Mouse (Mus musculus) hindbrain, embryonic 15.5 days (tissue): ENCODE measurements at regions not wholly inside any gene's neighbourhood (a gene's known extent, or its start where the extent isn't known, plus 50 kb on each side); places are given as distances from the start of the nearest gene placed in this dataset.

Experiments
- ATAC-seq: fragments of 200-750 bp; cut with Nextera tagmentation; 2 replicates; pipeline ENCODE4 v1.8.0; 2017; ENCODE audit warnings: low read depth, moderate number of reproducible peaks, moderate TSS enrichment; ENCODE audit not compliant: low FRiP score
- H3K27ac ChIP-seq: fragments of 300-500 bp; sonication (generic); replicated peaks from 2 replicates; pipeline ENCODE4 v1.5.1; 2015; ENCODE audit warnings: mild to moderate bottlenecking, inconsistent platforms
- H3K27me3 ChIP-seq: fragments of 300-500 bp; sonication (generic); 2 replicates; pipeline ENCODE4 v1.6.1; 2015; ENCODE audit warnings: control low read depth, inconsistent platforms
- H3K36me3 ChIP-seq: fragments of 300-500 bp; sonication (generic); 2 replicates; pipeline ENCODE4 v1.6.1; 2015; ENCODE audit warnings: control low read depth, inconsistent platforms
- H3K4me1 ChIP-seq: fragments of 300-500 bp; sonication (generic); replicated peaks from 2 replicates; pipeline ENCODE4 v1.6.1; 2015; ENCODE audit warnings: control low read depth, inconsistent platforms
- H3K4me2 ChIP-seq: fragments of 300-500 bp; sonication (generic); 2 replicates; pipeline ENCODE4 v1.6.1; 2015; ENCODE audit warnings: moderate library complexity, mild to moderate bottlenecking, inconsistent platforms
- H3K4me3 ChIP-seq: fragments of 300-500 bp; sonication (generic); 2 replicates; pipeline ENCODE4 v1.5.1; 2015; ENCODE audit warnings: mild to moderate bottlenecking, inconsistent platforms
- H3K9ac ChIP-seq: fragments of 300-500 bp; sonication (generic); 2 replicates; pipeline ENCODE4 v1.6.1; 2015; ENCODE audit warnings: inconsistent platforms
- H3K9me3 ChIP-seq: fragments of 300-500 bp; sonication (generic); 2 replicates; pipeline ENCODE4 v1.6.1; 2016; ENCODE audit warnings: control low read depth, inconsistent platforms
- WGBS: fragments of 180-500 bp; shearing (Covaris S2); methylation state at CpG from one replicate; pipeline ENCODE4 v1.1.7; 2015; 5-methylcytosine and 5-hydroxymethylcytosine counted together

DNA sequence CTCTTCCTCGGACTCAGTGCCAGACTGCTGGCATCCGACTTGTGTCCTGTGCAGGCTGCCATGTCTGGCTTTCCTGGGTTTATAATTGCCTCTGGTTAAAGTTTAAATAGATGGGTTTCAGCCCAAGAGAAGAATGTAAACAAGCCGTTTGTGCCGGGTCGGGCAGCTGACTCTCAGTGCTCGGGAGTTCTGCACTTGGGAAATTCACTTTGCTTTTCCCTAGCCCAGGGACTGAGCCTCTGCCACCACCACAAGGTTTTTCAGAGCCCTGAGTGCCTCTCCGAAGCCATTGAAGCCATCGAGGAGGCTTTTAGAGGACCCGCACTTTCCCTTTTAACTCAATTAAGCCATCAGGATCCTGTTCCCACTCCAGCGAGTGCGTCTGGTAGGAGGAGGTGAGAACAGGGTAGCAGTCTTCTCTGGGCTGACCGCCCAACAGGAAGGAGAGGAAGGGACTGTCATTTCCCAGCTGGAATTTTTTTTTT, 80.8 kb upstream of the Mkln1 start:
- no peak for ATAC-seq
- Histone ChIP-seq H3K27ac (no peak overlapping the region), H3K9me3 (no peaks in the 10 kb centered on the region), H3K9ac (no peak overlapping the region), H3K4me1 (peaks cover 9% of the 10 kb centered on the region; the same call in 1 of the 2 replicates), H3K4me3 (no peak overlapping the region), H3K4me2 (peak overlapping the region; percentile 33), H3K27me3 (no peaks in the 10 kb centered on the region), H3K36me3 (no peaks in the 10 kb centered on the region)
- 12% methylated on average over 12 of the region's 12 CpGs for WGBS

DNA sequence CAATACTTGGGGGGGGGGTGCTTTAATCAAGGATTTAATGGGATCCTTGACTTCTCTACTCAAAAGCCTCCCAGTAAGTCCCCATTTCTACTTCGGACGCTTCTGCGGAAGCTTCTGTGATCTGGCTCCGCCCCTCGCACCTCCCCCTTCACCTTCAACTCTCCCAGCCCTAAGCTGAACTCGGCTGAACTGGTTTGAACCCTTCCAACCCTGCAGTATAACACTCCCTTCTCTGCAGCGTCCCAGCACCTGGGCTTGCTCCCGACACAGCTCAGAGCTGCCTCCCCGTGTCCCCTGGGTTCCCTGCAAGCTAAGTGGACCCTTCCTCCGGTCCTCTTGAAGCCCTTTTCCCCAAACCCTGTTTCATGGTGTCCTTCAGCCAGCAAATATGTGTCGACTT, 80.0 kb upstream of the Mkln1 start:
- Histone ChIP-seq H3K36me3 (no peaks in the 10 kb centered on the region), H3K4me2 (peak overlapping the region; percentile 33), H3K9me3 (no peaks in the 10 kb centered on the region), H3K27me3 (no peaks in the 10 kb centered on the region), H3K9ac (no peak overlapping the region), H3K4me1 (peaks cover 9% of the 10 kb centered on the region; the same call in 1 of the 2 replicates), H3K27ac (no peak overlapping the region), H3K4me3 (no peak overlapping the region)
- ATAC-seq: no peak
- WGBS: 4% methylated on average over 11 of the region's 11 CpGs

GRCm38 (mm10) chr6:31319431-31319830, 79.1 kb upstream of the Mkln1 start:
- Histone ChIP-seq H3K27ac (no peak overlapping the region), H3K4me3 (no peak overlapping the region), H3K36me3 (no peaks in the 10 kb centered on the region), H3K4me1 (peaks cover 9% of the 10 kb centered on the region; the same call in 1 of the 2 replicates), H3K9ac (no peak overlapping the region), H3K4me2 (no peak overlapping the region), H3K9me3 (no peaks in the 10 kb centered on the region), H3K27me3 (no peaks in the 10 kb centered on the region)
- 81% methylated on average over 2 of the region's 2 CpGs for WGBS
- ATAC-seq: no peak

DNA sequence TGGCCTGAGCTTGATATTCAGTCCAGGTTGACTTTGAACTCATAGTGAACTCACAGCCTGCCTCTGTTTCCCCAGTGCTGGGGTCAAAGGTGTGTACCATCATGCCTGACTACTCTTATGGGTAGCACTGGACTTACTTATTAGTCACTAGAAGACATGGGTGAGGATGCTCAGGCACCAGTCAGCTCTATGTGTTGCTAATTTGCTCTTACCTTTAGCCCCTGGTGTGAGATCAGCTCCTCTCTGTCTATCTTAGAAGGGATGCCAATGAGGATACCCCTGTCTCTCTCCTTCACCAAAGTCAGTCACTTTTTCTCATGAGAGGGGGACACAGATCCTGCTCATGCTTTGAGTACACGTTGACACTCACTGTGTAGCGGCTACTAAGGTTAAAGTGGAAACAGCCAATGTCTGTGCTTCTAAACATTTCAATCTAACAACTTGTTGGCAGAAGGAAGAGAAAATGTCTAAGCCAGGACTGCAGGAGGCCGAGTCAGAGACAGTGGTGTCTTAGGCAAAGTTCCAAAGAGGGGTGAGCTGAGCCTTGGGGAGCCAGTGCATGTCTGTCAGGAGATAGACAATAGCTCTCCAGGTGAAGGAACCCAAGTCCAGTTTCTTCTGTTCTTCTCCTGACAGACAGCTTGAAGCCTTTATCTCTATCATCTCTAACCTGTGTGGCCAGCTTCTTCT, 78.2 kb upstream of the Mkln1 start:
- no peak for ATAC-seq
- no peak overlapping the region for H3K27ac ChIP-seq
- H3K9me3 ChIP-seq: no peaks in the 10 kb centered on the region
- H3K4me3 ChIP-seq: no peak overlapping the region
- peaks cover 14% of the 10 kb centered on the region for H3K4me1 ChIP-seq
- 75% methylated on average over 3 of the region's 3 CpGs for WGBS
- H3K9ac ChIP-seq: no peak overlapping the region
- H3K27me3 ChIP-seq: no peaks in the 10 kb centered on the region
- no peak overlapping the region for H3K4me2 ChIP-seq
- H3K36me3 ChIP-seq: no peaks in the 10 kb centered on the region

GRCm38 (mm10) chr6:31321066-31321846, 77.3 kb upstream of the Mkln1 start:
- H3K4me2 ChIP-seq: no peak overlapping the region

DNA sequence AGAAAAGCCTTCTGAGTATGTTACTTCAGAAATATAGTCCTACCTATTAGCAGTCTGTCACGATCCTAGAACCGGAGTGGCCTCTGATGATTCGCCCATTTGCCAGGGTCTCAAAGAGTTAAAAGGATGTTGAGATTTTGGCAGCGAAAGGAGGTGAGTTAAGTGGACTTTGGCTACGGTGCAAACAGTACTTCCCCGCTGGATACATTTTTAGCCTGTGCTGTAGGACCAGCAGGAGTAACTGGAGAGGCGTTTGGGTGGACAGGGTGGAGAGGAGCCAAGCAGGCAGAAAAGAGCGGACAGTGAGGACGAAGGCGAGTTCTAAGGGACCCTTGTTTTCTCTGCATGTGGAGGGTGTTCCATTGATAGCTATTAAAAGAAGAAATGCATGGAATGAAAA, 76.6 kb upstream of the Mkln1 start:
- 67% methylated on average over 10 of the region's 10 CpGs for WGBS

More at GRCm38 (mm10) chr6:31321066-31321846, 77.3 kb upstream of the Mkln1 start:
- Histone ChIP-seq H3K27me3 (no peaks in the 10 kb centered on the region), H3K4me1 (peaks cover 14% of the 10 kb centered on the region), H3K36me3 (no peaks in the 10 kb centered on the region), H3K9me3 (no peaks in the 10 kb centered on the region), H3K27ac (no peak overlapping the region), H3K4me3 (no peak overlapping the region), H3K9ac (no peak overlapping the region)
- 87% methylated on average over 7 of the region's 7 CpGs for WGBS
- no peak for ATAC-seq

GRCm38 (mm10) chr6:31323228-31324190, 75.0 kb upstream of the Mkln1 start:
- Histone ChIP-seq H3K27me3 (no peaks in the 10 kb centered on the region), H3K36me3 (no peaks in the 10 kb centered on the region), H3K4me2 (no peak overlapping the region), H3K9me3 (no peaks in the 10 kb centered on the region), H3K4me3 (no peak overlapping the region), H3K27ac (no peak overlapping the region), H3K9ac (no peak overlapping the region), H3K4me1 (peaks cover 6% of the 10 kb centered on the region)
- 64% methylated on average over 9 of the region's 9 CpGs for WGBS
- ATAC-seq: no peak

More for the DNA sequence above, 76.6 kb upstream of the Mkln1 start:
- Histone ChIP-seq H3K4me1 (peaks cover 14% of the 10 kb centered on the region), H3K9me3 (no peaks in the 10 kb centered on the region), H3K4me3 (no peak overlapping the region), H3K27me3 (no peaks in the 10 kb centered on the region), H3K4me2 (no peak overlapping the region), H3K9ac (no peak overlapping the region), H3K36me3 (no peaks in the 10 kb centered on the region), H3K27ac (no peak overlapping the region)
- ATAC-seq: no peak

DNA sequence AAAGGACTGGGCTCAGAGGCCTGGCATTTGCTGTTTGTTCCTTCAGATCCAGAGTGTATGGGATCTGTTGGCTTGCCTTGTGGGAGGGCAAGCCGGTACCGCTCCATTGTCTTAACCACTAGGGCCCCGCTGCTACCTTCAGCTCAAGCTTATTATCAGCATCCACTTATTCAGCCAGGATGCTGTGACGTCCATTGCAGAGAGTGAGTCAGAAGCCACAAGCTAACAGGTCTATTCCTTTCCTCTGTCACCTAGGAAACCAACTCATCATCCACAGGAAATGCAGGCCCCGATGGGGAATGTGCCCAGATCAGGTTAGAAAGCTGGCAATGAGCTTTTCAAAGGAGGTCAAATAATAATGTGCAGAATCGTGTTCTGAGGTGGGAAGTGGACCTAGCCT, 73.8 kb upstream of the Mkln1 start:
- Histone ChIP-seq H3K4me1 (peaks cover 5% of the 10 kb centered on the region), H3K9ac (no peak overlapping the region), H3K27me3 (no peaks in the 10 kb centered on the region), H3K4me3 (no peak overlapping the region), H3K36me3 (no peaks in the 10 kb centered on the region), H3K4me2 (no peak overlapping the region), H3K27ac (no peak overlapping the region), H3K9me3 (no peaks in the 10 kb centered on the region)
- 0 out of 2 replicates have a peak, but pooled peaks have one; percentile 42 for ATAC-seq
- WGBS: 35% methylated on average over 6 of the region's 6 CpGs

DNA sequence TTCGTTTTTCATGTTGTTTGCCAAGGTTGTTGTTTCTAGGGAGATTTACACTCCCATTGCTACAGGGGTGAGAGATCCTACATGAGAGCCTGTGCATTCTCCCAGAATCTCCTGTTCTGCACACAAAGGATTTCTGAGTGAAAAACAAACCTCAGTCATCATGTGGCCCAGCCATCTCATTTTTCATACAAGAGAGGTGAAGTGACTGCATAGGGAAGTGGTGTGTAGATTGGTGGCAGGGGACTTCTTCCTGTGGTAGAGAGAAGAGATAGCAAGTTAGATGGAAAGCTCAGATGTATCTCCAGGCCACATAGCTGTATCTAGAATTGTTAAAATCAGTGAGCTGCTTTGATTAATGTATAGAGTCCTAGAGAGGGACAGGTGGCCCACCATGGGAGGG, 72.9 kb upstream of the Mkln1 start:
- no peaks in the 10 kb centered on the region for H3K36me3 ChIP-seq
- no peak overlapping the region for H3K9ac ChIP-seq
- H3K4me3 ChIP-seq: no peak overlapping the region
- H3K9me3 ChIP-seq: no peaks in the 10 kb centered on the region
- H3K27me3 ChIP-seq: no peaks in the 10 kb centered on the region
- no peak for ATAC-seq
- no peak overlapping the region for H3K4me2 ChIP-seq
- WGBS: 95% methylated on average over 1 of the region's 1 CpGs
- no peak overlapping the region for H3K27ac ChIP-seq
- peaks cover 5% of the 10 kb centered on the region for H3K4me1 ChIP-seq

DNA sequence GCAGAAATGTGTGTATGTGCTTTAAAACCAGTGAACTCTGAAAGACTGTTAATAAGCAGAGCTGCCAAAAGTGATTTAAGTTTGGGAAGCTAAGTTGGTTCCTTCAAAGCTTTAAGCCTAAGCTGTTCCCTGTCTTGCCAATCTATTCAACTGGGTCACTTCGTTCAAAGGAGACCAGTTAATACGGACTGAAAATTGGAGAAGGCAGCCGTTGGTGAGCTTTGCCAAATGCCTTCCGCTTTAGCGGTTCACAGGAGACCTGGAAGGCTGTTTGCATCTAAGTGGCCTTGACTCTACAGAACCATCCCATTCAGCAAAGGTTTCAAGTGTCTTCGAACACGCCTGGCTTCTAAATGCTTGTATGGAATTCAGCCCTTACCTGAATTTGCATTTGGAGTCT, 68.2 kb upstream of the Mkln1 start:
- Histone ChIP-seq H3K9me3 (no peaks in the 10 kb centered on the region), H3K4me1 (peaks cover 10% of the 10 kb centered on the region), H3K9ac (no peak overlapping the region), H3K4me2 (no peak overlapping the region), H3K36me3 (no peaks in the 10 kb centered on the region), H3K27me3 (no peaks in the 10 kb centered on the region), H3K4me3 (no peak overlapping the region), H3K27ac (no peak overlapping the region)
- no peak for ATAC-seq
- 81% methylated on average over 7 of the region's 7 CpGs for WGBS

- 76% methylated on average over 3 of the region's 3 CpGs for WGBS
- H3K4me3 ChIP-seq: no peak overlapping the region
- H3K4me2 ChIP-seq: no peak overlapping the region
- H3K9ac ChIP-seq: no peak overlapping the region
- H3K36me3 ChIP-seq: no peaks in the 10 kb centered on the region
- H3K9me3 ChIP-seq: no peaks in the 10 kb centered on the region
- no peak for ATAC-seq
- H3K27me3 ChIP-seq: no peaks in the 10 kb centered on the region
- no peak overlapping the region for H3K27ac ChIP-seq
- peaks cover 10% of the 10 kb centered on the region for H3K4me1 ChIP-seq
Observed at GRCm38 (mm10) chr6:31330868-31331267, 67.7 kb upstream of the Mkln1 start.
